Mouse (Mus musculus): ENCODE results near the gene Tnrc18. TPM values are rescaled to one million over a fixed set of nuclear protein-coding genes. Genes with fewer than 3 reads are reported as not detected.
A peak's percentile ranks its signal among the peaks of the same experiment; 100 is the strongest.

The Tnrc18 gene
- total RNA-seq, 2 experiments from 2014 or later: 10.9 to 27.3 TPM

- no peak for ATAC-seq (replicated peaks; ENCODE audit: poor library complexity)
These were observed 38.6 kb downstream of the Tnrc18 start for GRCm38 (mm10) chr5:142778871-142779270.

- no peak for ATAC-seq (replicated peaks; ENCODE audit: poor library complexity)
These were observed 39.3 kb downstream of the Tnrc18 start for GRCm38 (mm10) chr5:142778135-142778534.

DNA sequence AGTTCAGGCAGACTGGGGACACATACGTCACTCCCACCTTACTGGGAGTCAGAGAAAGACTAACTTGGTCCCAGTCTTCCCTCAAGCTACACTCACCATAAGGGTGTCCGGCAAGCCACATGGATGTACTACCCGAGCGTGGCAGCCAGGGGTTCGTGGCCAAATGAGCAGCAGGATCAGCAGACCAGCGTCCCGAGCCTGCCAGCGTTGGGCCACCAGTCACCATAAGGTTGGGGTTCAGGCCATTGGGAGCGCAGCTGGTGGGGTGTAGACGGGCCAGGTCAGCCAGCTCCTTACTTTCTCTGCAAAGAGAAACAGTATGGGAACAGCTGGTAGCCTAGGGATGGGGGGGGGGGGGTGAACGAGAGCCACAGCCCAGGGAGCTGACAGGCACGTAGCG, 41.4 kb downstream of the Tnrc18 start:
- no peak for ATAC-seq (replicated peaks; ENCODE audit: poor library complexity)

GRCm38 (mm10) chr5:142774771-142775170, 42.7 kb downstream of the Tnrc18 start:
- no peak for ATAC-seq (replicated peaks; ENCODE audit: poor library complexity)

- peak; percentile 19; the same call in 1 of the 2 replicates for ATAC-seq (replicated peaks; ENCODE audit: poor library complexity)
These were observed 45.5 kb downstream of the Tnrc18 start for GRCm38 (mm10) chr5:142771964-142772363.

- ATAC-seq (replicated peaks; ENCODE audit: poor library complexity): no peak
These were observed 46.4 kb downstream of the Tnrc18 start for GRCm38 (mm10) chr5:142771034-142771433.

GRCm38 (mm10) chr5:142769641-142770040, 47.8 kb downstream of the Tnrc18 start:
- no peak for ATAC-seq (replicated peaks; ENCODE audit: poor library complexity)

GRCm38 (mm10) chr5:142768352-142769267, 48.9 kb downstream of the Tnrc18 start:
- no peak for ATAC-seq (replicated peaks; ENCODE audit: poor library complexity)

- peak; percentile 77 for ATAC-seq (replicated peaks; ENCODE audit: poor library complexity)
These were observed 49.5 kb downstream of the Tnrc18 start for GRCm38 (mm10) chr5:142767937-142768336.

GRCm38 (mm10) chr5:142766708-142767107, 50.8 kb downstream of the Tnrc18 start:
- no peak for ATAC-seq (replicated peaks; ENCODE audit: poor library complexity)

- no peak for ATAC-seq (replicated peaks; ENCODE audit: poor library complexity)
These were observed 52.6 kb downstream of the Tnrc18 start for GRCm38 (mm10) chr5:142764889-142765288.

GRCm38 (mm10) chr5:142764306-142764705, 53.2 kb downstream of the Tnrc18 start:
- ATAC-seq (replicated peaks; ENCODE audit: poor library complexity): peak; percentile 59

DNA sequence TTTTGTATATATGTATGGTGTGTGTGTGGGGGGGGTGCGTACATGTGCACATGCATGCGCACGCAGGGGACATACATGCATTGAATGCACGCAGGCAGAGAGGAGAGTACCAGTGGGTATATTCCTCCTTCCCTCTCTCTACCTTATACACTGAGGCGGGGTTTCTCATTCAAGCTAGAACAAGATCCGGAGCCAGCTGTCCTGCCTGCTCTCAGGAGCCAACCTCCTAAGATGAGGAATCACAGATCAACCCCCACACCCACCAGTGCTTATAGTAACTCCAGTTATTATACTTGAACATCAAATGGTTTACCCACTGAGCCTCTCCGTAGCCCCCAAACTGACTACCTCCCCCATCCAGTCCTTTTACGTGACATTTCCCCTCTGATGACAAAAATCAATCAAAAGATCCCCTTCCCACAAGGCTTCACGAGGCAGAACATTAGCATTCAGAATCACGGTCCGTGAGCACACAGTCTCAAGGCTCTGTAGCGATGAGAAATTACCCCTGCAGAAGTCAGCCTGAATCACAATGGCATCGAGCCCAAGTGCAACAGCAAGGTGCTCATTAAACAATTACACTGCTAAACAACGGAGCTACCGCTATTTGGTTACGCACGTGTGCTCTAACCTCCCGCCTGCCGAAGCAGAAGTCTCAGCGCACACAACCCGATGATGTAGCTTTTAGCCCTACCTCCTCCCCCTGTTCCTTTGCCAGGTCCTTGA, 55.2 kb downstream of the Tnrc18 start:
- ATAC-seq (replicated peaks; ENCODE audit: poor library complexity): no peak

GRCm38 (mm10) chr5:142761326-142761983, 56.0 kb downstream of the Tnrc18 start:
- no peak for ATAC-seq (replicated peaks; ENCODE audit: poor library complexity)

GRCm38 (mm10) chr5:142759786-142760185, 57.7 kb downstream of the Tnrc18 start:
- ATAC-seq (replicated peaks; ENCODE audit: poor library complexity): no peak

DNA sequence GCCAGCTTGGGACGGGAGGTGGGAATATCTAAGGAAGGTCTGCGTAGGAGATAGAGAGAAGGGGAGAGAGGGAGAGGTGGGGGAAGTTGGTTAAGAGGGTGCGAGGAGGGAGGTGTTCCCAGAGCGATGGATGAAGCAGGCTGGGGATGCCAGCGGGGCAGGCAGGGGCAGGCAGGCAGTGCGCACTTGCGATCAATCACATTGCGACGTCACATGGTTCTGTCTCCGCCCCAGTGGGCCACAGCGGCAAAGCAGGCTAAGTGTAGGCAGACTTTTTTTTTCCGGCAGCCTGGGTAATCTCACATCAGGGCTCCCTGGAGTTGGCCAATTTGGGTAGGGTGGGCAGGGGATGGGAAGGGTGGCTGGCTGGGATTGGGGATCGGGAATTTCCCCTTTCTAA, 65.2 kb downstream of the Tnrc18 start:
- no peak for ATAC-seq (replicated peaks; ENCODE audit: poor library complexity)

DNA sequence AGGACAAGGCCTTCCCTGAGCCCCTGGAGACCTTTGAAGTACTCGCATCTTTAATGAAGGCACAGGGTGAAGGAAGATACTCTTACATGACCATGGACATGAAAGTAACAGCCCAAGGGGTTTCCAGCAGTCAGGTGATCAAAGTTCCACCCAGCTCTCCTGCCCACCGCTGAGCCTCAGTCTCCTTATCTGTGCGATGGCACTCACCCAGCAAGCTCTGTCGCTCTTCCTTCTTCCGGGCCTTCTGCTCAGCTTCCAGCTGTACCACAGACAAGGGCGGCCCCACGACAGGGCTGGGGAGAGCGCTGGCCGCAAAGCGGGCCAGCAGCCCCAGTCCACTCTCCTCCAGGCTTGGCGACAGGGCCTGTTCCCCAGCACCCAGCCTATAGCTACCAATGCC, 67.3 kb downstream of the Tnrc18 start:
- ATAC-seq (replicated peaks; ENCODE audit: poor library complexity): no peak; the same call in 1 of the 2 replicates

- peak; percentile 52 for ATAC-seq (replicated peaks; ENCODE audit: poor library complexity)
These were observed 70.3 kb downstream of the Tnrc18 start for GRCm38 (mm10) chr5:142747026-142747629.

GRCm38 (mm10) chr5:142739941-142740340, 77.5 kb downstream of the Tnrc18 start:
- no peak for ATAC-seq (replicated peaks; ENCODE audit: poor library complexity)

DNA sequence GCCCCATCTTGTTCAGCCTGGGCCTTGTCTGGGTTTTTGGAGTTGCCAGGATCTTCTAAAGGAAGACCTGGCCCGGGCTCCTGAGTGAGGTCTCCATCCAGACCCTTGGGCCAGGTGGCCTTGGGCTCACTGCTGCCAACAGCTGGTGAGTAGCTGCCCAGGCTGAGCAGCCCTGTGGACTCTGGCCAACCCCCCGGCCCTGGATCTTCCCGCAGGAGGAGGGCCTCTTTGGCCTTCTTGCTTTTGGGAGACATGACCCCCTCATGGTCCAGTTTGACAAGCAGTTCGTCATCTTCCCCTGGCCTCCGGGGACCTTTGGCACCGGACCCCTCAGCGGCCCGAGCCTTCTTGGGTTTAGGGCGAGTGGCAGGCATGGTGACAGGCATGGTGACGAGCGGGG, 85.5 kb downstream of the Tnrc18 start:
- ATAC-seq (replicated peaks; ENCODE audit: poor library complexity): no peak

DNA sequence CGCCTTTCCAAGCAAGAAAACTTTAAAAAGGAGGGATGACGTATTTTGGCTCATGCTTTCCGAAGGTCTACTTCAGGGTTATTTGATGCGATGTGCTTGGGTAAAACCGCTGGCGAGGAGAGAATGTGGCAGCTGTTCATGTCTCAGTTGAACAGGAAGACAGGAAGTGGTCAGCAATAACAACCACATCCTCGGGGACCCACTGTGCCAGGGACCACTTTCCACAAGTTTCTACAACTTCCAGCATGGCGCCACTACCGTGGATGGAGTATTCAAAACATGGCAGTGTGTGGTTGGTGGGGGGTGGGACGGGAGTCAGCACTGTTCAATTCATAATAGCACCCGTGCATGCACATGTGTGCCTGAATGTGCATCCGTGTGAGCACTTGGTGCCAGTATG, 87.2 kb downstream of the Tnrc18 start:
- no peak for ATAC-seq (replicated peaks; ENCODE audit: poor library complexity)

All from megakaryocyte progenitor cell, adult 5-6 weeks (primary cell).